Mouse (Mus musculus) CH12.LX (cell line): ENCODE measurements around the gene Phyh.

Source experiments
- CTCF ChIP-seq, 2 experiments: IDR thresholded peaks in 1 of 2; conservative IDR thresholded peaks in 1 of 2; 2 replicates each; pipeline ENCODE4 v1.5.1; 2011 to 2012; ENCODE audit warnings: low read depth in 2 of 2, low read length in 2 of 2, improper control_type of control experiment in 1 of 2, inconsistent platforms in 1 of 2, mild to moderate bottlenecking in 1 of 2, moderate library complexity in 1 of 2
- POLR2A ChIP-seq: IDR thresholded peaks from 2 replicates; pipeline ENCODE4 v1.6.1; 2011; ENCODE audit warnings: low read depth, mild to moderate bottlenecking, improper control_type of control experiment, low read length

DNA sequence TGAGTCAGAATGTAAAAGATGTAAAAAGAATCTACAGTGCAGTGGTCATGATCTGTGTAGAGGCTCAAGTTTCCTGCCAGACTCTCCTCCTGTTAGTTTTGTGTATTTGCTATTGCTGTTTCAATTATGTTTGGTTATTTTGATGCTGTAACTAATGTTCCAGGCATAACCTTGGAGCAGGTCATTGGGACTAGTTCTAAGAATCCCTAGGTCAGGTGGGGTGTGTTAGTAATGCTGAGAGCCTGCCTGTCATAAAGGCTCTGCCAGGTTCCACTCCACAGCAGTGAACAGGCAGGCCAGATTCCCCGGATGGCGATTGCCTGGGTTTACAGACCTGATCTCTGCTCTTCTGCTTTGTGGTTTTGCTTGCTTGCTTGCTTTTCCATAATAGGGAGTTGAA is 23.2 kb upstream of the Phyh start:
- TF ChIP-seq CTCF (conservative IDR thresholded peaks at IDR 0.05 in 1 of 2, IDR thresholded peaks at IDR 0.05 in 1 of 2; ENCODE audit: low read depth in 2 of 2, low read length in 2 of 2) (no peak), POLR2A (no peak)
